Mouse (Mus musculus): Measurements from ENCODE around the gene Spo11.

DNA sequence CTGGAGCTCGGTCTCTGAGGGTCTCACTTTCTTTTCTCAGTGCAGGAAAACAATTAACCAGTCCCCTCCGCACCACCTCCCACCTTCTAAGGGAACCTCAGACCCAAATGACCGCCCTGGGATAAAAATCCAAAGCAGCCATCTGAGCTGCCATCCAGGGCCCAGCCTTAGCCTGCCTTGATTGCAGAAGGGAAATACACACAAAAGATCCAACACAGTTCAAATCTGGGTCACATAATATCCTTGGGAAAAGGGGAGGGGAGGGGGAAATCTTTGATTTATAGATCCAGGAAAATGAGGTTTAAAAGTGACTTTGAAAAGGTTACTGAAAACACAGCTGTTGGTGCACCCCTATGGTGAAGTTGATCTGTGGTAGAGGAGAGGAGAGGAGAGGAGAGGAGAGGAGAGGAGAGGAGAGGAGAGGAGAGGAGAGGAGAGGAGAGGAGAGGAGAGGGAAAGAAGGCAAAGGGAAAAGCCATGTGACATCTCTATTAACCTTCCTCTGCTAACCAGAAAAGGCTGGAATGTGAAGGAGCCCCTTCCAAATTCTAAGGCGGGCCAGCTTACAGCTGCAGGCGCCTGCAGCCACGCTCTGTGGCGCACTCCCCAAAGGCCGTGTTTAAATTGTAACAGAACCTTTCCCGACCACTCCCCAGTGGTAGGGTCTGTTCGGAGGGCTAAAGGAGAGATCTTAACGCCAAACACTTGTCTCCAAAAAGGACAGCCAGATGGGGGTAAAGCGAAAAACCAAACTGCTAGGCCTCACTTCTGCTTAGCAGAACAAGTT is 41.5 kb upstream of the Spo11 start:
- no peak for TF ChIP-seq CTCF (IDR thresholded peaks at IDR 0.05; ENCODE audit: control insufficient read depth, insufficient read depth, insufficient read length)
- TF ChIP-seq FOSL1 (IDR thresholded peaks at IDR 0.05; ENCODE audit: insufficient read depth, low read length, poor library complexity, severe bottlenecking) = no peak
- TF ChIP-seq MYOG (IDR thresholded peaks at IDR 0.05; ENCODE audit: control insufficient read depth, extremely low read depth, insufficient read length) = no peak
- TF ChIP-seq CEBPB (IDR thresholded peaks at IDR 0.05; ENCODE audit: low read depth) = no peak
- no peak for TF ChIP-seq USF1 (IDR thresholded peaks at IDR 0.05; ENCODE audit: low read depth)
- TF ChIP-seq MAX (IDR thresholded peaks at IDR 0.05) = no peak
- TF ChIP-seq MYOD1 (IDR thresholded peaks at IDR 0.05; ENCODE audit: control insufficient read depth, insufficient read length, low read depth) = no peak

Data from C2C12 (cell line).